Mouse (Mus musculus) embryonic fibroblast, embryonic 13.5 days (primary cell): ENCODE measurements at regions not wholly inside any gene's neighbourhood (a gene's known extent, or its start where the extent isn't known, plus 50 kb on each side); places are given as distances from the start of the nearest gene placed in this dataset.

ENCODE experiments used
- CTCF ChIP-seq: IDR thresholded peaks from 2 replicates; pipeline ENCODE4 v1.5.1; 2011; ENCODE audit warnings: mild to moderate bottlenecking, control low read depth, low read length, moderate library complexity, borderline replicate concordance; ENCODE audit not compliant: insufficient read depth
- POLR2A ChIP-seq: IDR thresholded peaks from 2 replicates; pipeline ENCODE4 v1.6.1; 2011; ENCODE audit warnings: low read depth, mild to moderate bottlenecking, control low read depth, low read length, moderate library complexity

DNA sequence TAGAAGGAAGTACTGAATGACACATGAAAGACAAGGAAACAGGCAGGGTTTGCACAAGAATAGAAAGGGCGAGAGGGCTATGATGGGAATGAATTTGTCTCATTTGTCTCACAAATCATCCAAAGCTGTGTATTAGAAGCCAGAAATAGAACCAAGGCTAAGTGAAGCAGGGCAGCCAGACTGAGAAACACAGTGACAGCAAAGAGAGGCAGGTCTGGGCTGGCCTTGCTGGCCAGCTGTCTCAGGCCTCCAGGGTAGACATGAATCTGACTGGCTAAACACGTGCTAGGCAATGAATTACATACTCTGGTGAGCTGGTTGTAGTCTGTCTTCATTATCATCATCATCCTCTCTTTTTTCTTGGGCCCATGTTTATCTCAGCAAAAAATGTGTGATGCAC is 101.7 kb upstream of the 1810046K07Rik start:
- TF ChIP-seq CTCF, result no peak
- no peak for TF ChIP-seq POLR2A
